Mouse (Mus musculus): Measurements from ENCODE around the gene Fam180a. TPM values are rescaled to one million over a fixed set of nuclear protein-coding genes. Genes with fewer than 3 reads are reported as not detected.

The Fam180a gene
- polyA plus RNA-seq, 1 experiment, result 0.21 TPM

DNA sequence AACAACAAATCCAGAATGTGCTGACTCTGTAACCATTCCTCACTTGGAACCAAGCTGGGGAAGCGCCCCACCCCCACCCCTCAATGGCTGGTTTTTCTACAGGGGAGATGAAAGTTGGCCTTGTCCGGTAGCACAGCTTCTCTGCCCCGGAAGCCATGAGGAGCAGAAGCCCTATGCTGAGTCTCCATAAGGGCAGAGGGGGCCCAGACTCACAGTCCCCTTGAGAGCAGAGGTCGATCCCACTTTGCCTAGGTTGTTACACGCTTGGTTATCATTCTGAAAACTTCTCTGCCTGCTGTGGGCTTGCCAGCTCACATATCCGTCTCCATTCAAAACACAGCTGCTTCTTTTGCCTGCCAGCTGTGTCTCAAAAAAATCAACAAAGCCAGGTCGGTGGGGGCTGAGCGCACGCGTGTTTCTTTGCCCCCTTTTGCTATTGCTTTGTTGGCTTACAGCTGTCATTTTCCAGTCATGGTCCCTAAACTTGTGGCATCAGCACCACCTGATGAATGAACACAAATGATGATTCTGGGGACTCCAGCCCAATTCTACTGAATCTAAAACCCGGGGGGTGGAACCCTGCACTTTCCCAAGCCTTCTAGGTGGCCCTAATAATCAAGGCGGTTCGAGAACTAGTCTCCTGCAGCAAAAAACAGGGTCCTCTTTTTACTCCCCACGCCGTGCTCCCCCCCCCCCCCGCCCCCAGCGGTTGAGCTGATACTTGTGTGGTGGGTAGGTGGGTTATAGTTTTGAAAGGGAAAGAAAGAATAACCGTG is 28.1 kb upstream of the Fam180a start:
- Histone ChIP-seq H3K27ac (ENCODE audit: control insufficient read depth, insufficient read depth, low read depth, low read length) (no peak overlapping the region), H3K4me1 (ENCODE audit: control insufficient read depth, insufficient read depth, low read length) (peaks cover 6% of the 10 kb centered on the region), H3K4me3 (ENCODE audit: control insufficient read depth, low read depth, low read length) (no peak overlapping the region), H3K36me3 (ENCODE audit: control insufficient read depth, insufficient read depth, low read length) (no peaks in the 10 kb centered on the region), H3K27me3 (ENCODE audit: control insufficient read depth, insufficient read depth, low read length) (no peaks in the 10 kb centered on the region)
- TF ChIP-seq CTCF (IDR thresholded peaks at IDR 0.05; ENCODE audit: control insufficient read depth, insufficient read depth, insufficient replicate concordance, low read depth, low read length) (no peak), POLR2A (IDR thresholded peaks at IDR 0.05; ENCODE audit: control insufficient read depth, low read depth, low read length) (no peak)

DNA sequence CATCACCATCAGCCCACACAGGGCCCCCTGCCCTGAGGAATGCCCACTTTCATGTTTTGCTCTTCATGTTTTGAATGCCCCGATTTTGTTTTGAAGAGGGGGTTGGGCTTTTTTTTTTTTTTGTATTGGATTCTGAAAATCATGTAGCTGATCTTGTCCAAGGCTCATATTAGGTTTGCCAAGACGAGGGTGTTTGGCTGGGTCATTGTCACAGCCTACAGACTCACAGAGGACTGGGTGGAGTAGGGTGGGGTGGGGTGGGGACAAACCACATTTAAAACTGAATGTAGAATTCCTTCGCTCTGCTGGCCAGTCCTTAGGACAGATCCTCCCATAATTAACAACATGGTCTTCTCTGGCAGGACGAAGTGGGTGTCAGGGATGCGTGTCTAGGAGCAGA is 27.5 kb upstream of the Fam180a start:
- no peak overlapping the region for H3K4me3 ChIP-seq (ENCODE audit: control insufficient read depth, low read depth, low read length)

DNA sequence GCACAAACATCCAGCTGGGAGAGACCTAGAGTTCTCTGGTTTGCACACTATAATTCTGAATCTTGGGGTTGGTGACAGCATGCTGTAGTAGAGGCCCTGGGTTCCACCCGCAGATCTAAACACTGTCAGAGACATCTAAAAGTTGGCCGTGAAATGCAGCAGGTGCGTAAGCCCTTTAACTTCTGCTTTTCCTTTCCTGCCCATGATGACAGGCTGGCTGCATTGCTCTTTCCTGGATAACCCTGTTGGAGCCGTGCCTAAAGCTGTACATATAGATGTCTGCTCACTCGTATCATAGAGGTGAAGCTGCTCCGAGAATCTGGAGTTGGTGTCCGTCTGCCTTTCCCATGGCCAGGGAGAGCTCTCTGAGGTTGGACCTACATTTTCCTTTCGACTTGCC is 26.9 kb upstream of the Fam180a start:
- H3K27ac ChIP-seq (ENCODE audit: control insufficient read depth, insufficient read depth, low read depth, low read length), result no peak overlapping the region
- no peaks in the 10 kb centered on the region for H3K27me3 ChIP-seq (ENCODE audit: control insufficient read depth, insufficient read depth, low read length)
- no peaks in the 10 kb centered on the region for H3K36me3 ChIP-seq (ENCODE audit: control insufficient read depth, insufficient read depth, low read length)
- peaks cover 6% of the 10 kb centered on the region for H3K4me1 ChIP-seq (ENCODE audit: control insufficient read depth, insufficient read depth, low read length)
- no peak overlapping the region for H3K4me3 ChIP-seq (ENCODE audit: control insufficient read depth, low read depth, low read length)
- TF ChIP-seq CTCF (IDR thresholded peaks at IDR 0.05; ENCODE audit: control insufficient read depth, insufficient read depth, insufficient replicate concordance, low read depth, low read length), result no peak
- no peak for TF ChIP-seq POLR2A (IDR thresholded peaks at IDR 0.05; ENCODE audit: control insufficient read depth, low read depth, low read length)

More for the DNA sequence above, 27.5 kb upstream of the Fam180a start:
- no peaks in the 10 kb centered on the region for H3K36me3 ChIP-seq (ENCODE audit: control insufficient read depth, insufficient read depth, low read length)
- H3K4me1 ChIP-seq (ENCODE audit: control insufficient read depth, insufficient read depth, low read length), result peaks cover 6% of the 10 kb centered on the region
- H3K27ac ChIP-seq (ENCODE audit: control insufficient read depth, insufficient read depth, low read depth, low read length), result no peak overlapping the region
- H3K27me3 ChIP-seq (ENCODE audit: control insufficient read depth, insufficient read depth, low read length), result no peaks in the 10 kb centered on the region
- TF ChIP-seq CTCF (IDR thresholded peaks at IDR 0.05; ENCODE audit: control insufficient read depth, insufficient read depth, insufficient replicate concordance, low read depth, low read length), result no peak
- no peak for TF ChIP-seq POLR2A (IDR thresholded peaks at IDR 0.05; ENCODE audit: control insufficient read depth, low read depth, low read length)

DNA sequence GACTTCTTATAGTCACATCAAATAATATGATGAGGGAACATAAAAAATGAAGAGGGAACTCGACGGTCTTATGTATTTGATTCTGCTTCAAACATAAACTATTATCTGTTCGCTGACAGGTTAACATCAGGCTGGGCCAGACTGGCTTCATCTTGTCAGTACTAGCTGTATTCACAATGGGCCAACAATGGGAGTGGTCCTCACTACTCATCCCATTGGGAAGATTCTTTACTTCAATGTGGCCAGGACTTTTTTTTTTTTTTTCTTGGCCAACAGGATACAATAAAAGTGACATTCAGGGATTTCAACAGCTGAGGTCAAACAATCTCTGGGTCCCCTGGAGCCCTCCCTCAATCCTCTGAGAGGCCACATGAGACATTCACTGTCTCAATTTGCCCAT is 25.9 kb upstream of the Fam180a start:
- peaks cover 6% of the 10 kb centered on the region for H3K4me1 ChIP-seq (ENCODE audit: control insufficient read depth, insufficient read depth, low read length)
- no peak for TF ChIP-seq CTCF (IDR thresholded peaks at IDR 0.05; ENCODE audit: control insufficient read depth, insufficient read depth, insufficient replicate concordance, low read depth, low read length)
- TF ChIP-seq POLR2A (IDR thresholded peaks at IDR 0.05; ENCODE audit: control insufficient read depth, low read depth, low read length), result no peak
- no peak overlapping the region for H3K27ac ChIP-seq (ENCODE audit: control insufficient read depth, insufficient read depth, low read depth, low read length)
- H3K4me3 ChIP-seq (ENCODE audit: control insufficient read depth, low read depth, low read length), result no peak overlapping the region
- no peaks in the 10 kb centered on the region for H3K27me3 ChIP-seq (ENCODE audit: control insufficient read depth, insufficient read depth, low read length)
- no peaks in the 10 kb centered on the region for H3K36me3 ChIP-seq (ENCODE audit: control insufficient read depth, insufficient read depth, low read length)

DNA sequence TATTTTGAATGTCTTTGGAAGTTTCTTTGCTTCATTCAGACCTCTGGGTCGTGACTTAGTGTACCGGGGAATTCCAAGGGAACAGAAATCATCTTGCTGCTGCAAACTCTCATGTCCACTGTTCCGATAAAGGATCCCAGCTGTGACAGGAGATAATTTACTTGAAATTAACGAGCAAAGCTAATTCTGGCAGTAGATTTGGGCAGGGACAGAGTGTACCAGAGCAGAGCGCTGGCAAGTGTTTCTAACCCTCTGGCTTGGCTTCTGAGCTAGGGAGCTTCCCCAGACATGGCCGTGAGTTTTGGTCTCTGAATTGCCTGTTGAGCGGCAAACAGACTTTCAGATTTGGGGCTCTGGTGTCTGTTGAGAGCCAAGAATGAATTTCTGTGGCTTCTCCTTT is 23.8 kb upstream of the Fam180a start:
- no peak for TF ChIP-seq POLR2A (IDR thresholded peaks at IDR 0.05; ENCODE audit: control insufficient read depth, low read depth, low read length)
- no peak for TF ChIP-seq CTCF (IDR thresholded peaks at IDR 0.05; ENCODE audit: control insufficient read depth, insufficient read depth, insufficient replicate concordance, low read depth, low read length)
- Histone ChIP-seq H3K27me3 (ENCODE audit: control insufficient read depth, insufficient read depth, low read length) (no peaks in the 10 kb centered on the region), H3K27ac (ENCODE audit: control insufficient read depth, insufficient read depth, low read depth, low read length) (no peak overlapping the region), H3K4me3 (ENCODE audit: control insufficient read depth, low read depth, low read length) (no peak overlapping the region), H3K36me3 (ENCODE audit: control insufficient read depth, insufficient read depth, low read length) (no peaks in the 10 kb centered on the region), H3K4me1 (ENCODE audit: control insufficient read depth, insufficient read depth, low read length) (peaks cover 6% of the 10 kb centered on the region)

DNA sequence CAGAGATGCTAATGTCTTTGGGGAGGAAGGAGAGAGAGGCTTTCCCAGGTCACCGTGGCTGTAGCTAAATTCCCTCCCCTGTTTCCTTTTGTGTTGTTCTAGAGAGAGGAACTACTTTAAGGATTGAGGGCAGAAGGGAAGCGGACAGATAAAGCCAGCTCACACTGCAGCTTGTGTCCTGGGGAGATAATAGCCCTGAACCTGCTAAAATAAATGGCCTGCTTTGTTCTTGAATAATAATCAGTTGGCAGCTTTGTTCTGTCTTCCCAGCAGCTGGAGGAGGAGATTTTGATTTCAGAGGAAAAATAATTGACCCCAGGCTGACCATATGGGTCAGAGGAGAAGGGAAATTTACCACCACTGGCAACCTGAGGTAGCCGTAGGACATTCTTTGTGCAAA is 12.7 kb upstream of the Fam180a start:
- H3K27ac ChIP-seq (ENCODE audit: control insufficient read depth, insufficient read depth, low read depth, low read length), result peak overlapping the region; percentile 58
- TF ChIP-seq POLR2A (IDR thresholded peaks at IDR 0.05; ENCODE audit: control insufficient read depth, low read depth, low read length) (no peak), CTCF (IDR thresholded peaks at IDR 0.05; ENCODE audit: control insufficient read depth, insufficient read depth, insufficient replicate concordance, low read depth, low read length) (no peak)
- H3K4me3 ChIP-seq (ENCODE audit: control insufficient read depth, low read depth, low read length), result no peak overlapping the region
- H3K4me1 ChIP-seq (ENCODE audit: control insufficient read depth, insufficient read depth, low read length), result no peaks in the 10 kb centered on the region
- H3K36me3 ChIP-seq (ENCODE audit: control insufficient read depth, insufficient read depth, low read length), result no peaks in the 10 kb centered on the region
- no peaks in the 10 kb centered on the region for H3K27me3 ChIP-seq (ENCODE audit: control insufficient read depth, insufficient read depth, low read length)

DNA sequence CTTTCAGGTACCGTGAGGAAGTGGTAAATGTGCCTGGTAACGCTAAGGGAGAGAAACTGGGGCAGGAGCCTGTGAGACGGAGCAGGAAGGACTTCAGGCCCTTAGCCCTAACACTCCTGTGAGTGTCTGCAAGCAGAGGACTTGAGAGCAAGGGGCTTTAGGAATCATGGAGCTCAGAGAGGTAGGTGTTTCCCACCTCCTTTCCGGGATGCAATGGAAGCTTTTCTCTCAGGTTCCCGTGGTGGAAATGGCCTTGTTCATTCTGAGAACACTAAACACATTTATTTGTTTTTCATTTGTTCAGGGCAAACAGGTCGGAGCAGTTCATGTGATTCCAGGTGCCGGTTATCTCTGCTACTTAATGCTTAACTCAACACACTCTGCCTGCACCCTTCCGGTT is 11.9 kb upstream of the Fam180a start:
- no peaks in the 10 kb centered on the region for H3K4me1 ChIP-seq (ENCODE audit: control insufficient read depth, insufficient read depth, low read length)

More for the DNA sequence above, 11.9 kb upstream of the Fam180a start:
- TF ChIP-seq CTCF (IDR thresholded peaks at IDR 0.05; ENCODE audit: control insufficient read depth, insufficient read depth, insufficient replicate concordance, low read depth, low read length) (no peak), POLR2A (IDR thresholded peaks at IDR 0.05; ENCODE audit: control insufficient read depth, low read depth, low read length) (no peak)
- Histone ChIP-seq H3K4me3 (ENCODE audit: control insufficient read depth, low read depth, low read length) (no peak overlapping the region), H3K27me3 (ENCODE audit: control insufficient read depth, insufficient read depth, low read length) (no peaks in the 10 kb centered on the region), H3K27ac (ENCODE audit: control insufficient read depth, insufficient read depth, low read depth, low read length) (peak overlapping the region; percentile 51), H3K36me3 (ENCODE audit: control insufficient read depth, insufficient read depth, low read length) (no peaks in the 10 kb centered on the region)
